Mouse (Mus musculus): Measurements from ENCODE around the gene Mpv17l2. TPM values are rescaled to one million over a fixed set of nuclear protein-coding genes. Genes with fewer than 3 reads are reported as not detected.

Mpv17l2 gene
- polyA plus RNA-seq, 1 experiment from 2014 or later, result 29.9 TPM

- Histone ChIP-seq H3K36me3 (peaks cover 76% of the 10 kb centered on the region), H3K27ac (peak overlapping the region; percentile 9; the same call in 1 of the 2 replicates), H3K4me1 (peaks cover 42% of the 10 kb centered on the region), H3K27me3 (ENCODE audit: low read depth, poor library complexity, severe bottlenecking) (no peaks in the 10 kb centered on the region), H3K9me3 (replicated peaks) (no peaks in the 10 kb centered on the region), H3K4me3 (peak overlapping the region; percentile 9; the same call in 1 of the 2 replicates)
- 71% methylated on average over 12 of the region's 12 CpGs for WGBS
- DNase-seq (ENCODE audit: low spot score), result no peak
Observed at GRCm38 (mm10) chr8:70769858-70770257, 9.1 kb upstream of the Mpv17l2 start.

- 0 out of 2 replicates have a peak overlapping the region, but pooled peaks have one; percentile 9 for H3K27ac ChIP-seq
- H3K4me3 ChIP-seq, result peak overlapping the region; percentile 9; the same call in 1 of the 2 replicates
- peaks cover 74% of the 10 kb centered on the region for H3K36me3 ChIP-seq
- 8% methylated on average over 26 of the region's 26 CpGs for WGBS
- no peaks in the 10 kb centered on the region for H3K9me3 ChIP-seq (replicated peaks)
- peaks cover 37% of the 10 kb centered on the region for H3K4me1 ChIP-seq
- DNase-seq (ENCODE audit: low spot score), result peak; percentile 99
- no peaks in the 10 kb centered on the region for H3K27me3 ChIP-seq (ENCODE audit: low read depth, poor library complexity, severe bottlenecking)
Observed at GRCm38 (mm10) chr8:70769359-70769758, 8.6 kb upstream of the Mpv17l2 start.

GRCm38 (mm10) chr8:70768956-70769355, 8.2 kb upstream of the Mpv17l2 start:
- Histone ChIP-seq H3K9me3 (replicated peaks) (no peaks in the 10 kb centered on the region), H3K4me3 (0 out of 2 replicates have a peak overlapping the region, but pooled peaks have one; percentile 9), H3K27ac (no peak overlapping the region), H3K27me3 (ENCODE audit: low read depth, poor library complexity, severe bottlenecking) (no peaks in the 10 kb centered on the region), H3K4me1 (peaks cover 33% of the 10 kb centered on the region), H3K36me3 (peaks cover 70% of the 10 kb centered on the region)
- no peak for DNase-seq (ENCODE audit: low spot score)
- 88% methylated on average over 16 of the region's 16 CpGs for WGBS

GRCm38 (mm10) chr8:70768231-70768776, 7.6 kb upstream of the Mpv17l2 start:
- no peak overlapping the region for H3K4me3 ChIP-seq
- 97% methylated on average over 32 of the region's 32 CpGs for WGBS
- peaks cover 63% of the 10 kb centered on the region for H3K36me3 ChIP-seq
- H3K27me3 ChIP-seq (ENCODE audit: low read depth, poor library complexity, severe bottlenecking), result no peaks in the 10 kb centered on the region
- DNase-seq (ENCODE audit: low spot score), result no peak
- H3K27ac ChIP-seq, result no peak overlapping the region
- H3K9me3 ChIP-seq (replicated peaks), result no peaks in the 10 kb centered on the region
- H3K4me1 ChIP-seq, result peaks cover 27% of the 10 kb centered on the region

- 83% methylated on average over 6 of the region's 6 CpGs for WGBS
- no peaks in the 10 kb centered on the region for H3K9me3 ChIP-seq (replicated peaks)
- no peak overlapping the region for H3K27ac ChIP-seq
- DNase-seq (ENCODE audit: low spot score), result no peak
- peaks cover 55% of the 10 kb centered on the region for H3K36me3 ChIP-seq
- H3K4me1 ChIP-seq, result peaks cover 26% of the 10 kb centered on the region
- H3K4me3 ChIP-seq, result no peak overlapping the region
- H3K27me3 ChIP-seq (ENCODE audit: low read depth, poor library complexity, severe bottlenecking), result no peaks in the 10 kb centered on the region
Observed at GRCm38 (mm10) chr8:70767503-70767902, 6.8 kb upstream of the Mpv17l2 start.

- 7% methylated on average over 21 of the region's 21 CpGs for WGBS
- peak overlapping the region; percentile 71 for H3K27ac ChIP-seq
- peaks cover 48% of the 10 kb centered on the region for H3K36me3 ChIP-seq
- no peaks in the 10 kb centered on the region for H3K9me3 ChIP-seq (replicated peaks)
- no peaks in the 10 kb centered on the region for H3K27me3 ChIP-seq (ENCODE audit: low read depth, poor library complexity, severe bottlenecking)
- peak overlapping the region; percentile 55 for H3K4me3 ChIP-seq
- peak; percentile 82 for DNase-seq (ENCODE audit: low spot score)
- H3K4me1 ChIP-seq, result peaks cover 26% of the 10 kb centered on the region
Observed at GRCm38 (mm10) chr8:70766571-70767440, 6.1 kb upstream of the Mpv17l2 start.

- peak overlapping the region; percentile 55 for H3K4me3 ChIP-seq
- peaks cover 40% of the 10 kb centered on the region for H3K36me3 ChIP-seq
- DNase-seq (ENCODE audit: low spot score), result peak; percentile 61
- H3K4me1 ChIP-seq, result peaks cover 33% of the 10 kb centered on the region
- H3K27ac ChIP-seq, result peak overlapping the region; percentile 71
- no peaks in the 10 kb centered on the region for H3K27me3 ChIP-seq (ENCODE audit: low read depth, poor library complexity, severe bottlenecking)
- H3K9me3 ChIP-seq (replicated peaks), result no peaks in the 10 kb centered on the region
- WGBS, result 2% methylated on average over 34 of the region's 34 CpGs
Observed at GRCm38 (mm10) chr8:70765838-70766570, 5.3 kb upstream of the Mpv17l2 start.

- no peaks in the 10 kb centered on the region for H3K9me3 ChIP-seq (replicated peaks)
- H3K4me3 ChIP-seq, result peak overlapping the region; percentile 55
- H3K36me3 ChIP-seq, result peaks cover 34% of the 10 kb centered on the region
- H3K4me1 ChIP-seq, result peaks cover 38% of the 10 kb centered on the region
- H3K27ac ChIP-seq, result no peak overlapping the region; the same call in 1 of the 2 replicates
- WGBS, result 85% methylated on average over 9 of the region's 9 CpGs
- DNase-seq (ENCODE audit: low spot score), result no peak
- H3K27me3 ChIP-seq (ENCODE audit: low read depth, poor library complexity, severe bottlenecking), result no peaks in the 10 kb centered on the region
Observed at GRCm38 (mm10) chr8:70765329-70765728, 4.6 kb upstream of the Mpv17l2 start.

- no peaks in the 10 kb centered on the region for H3K27me3 ChIP-seq (ENCODE audit: low read depth, poor library complexity, severe bottlenecking)
- H3K27ac ChIP-seq, result no peak overlapping the region
- DNase-seq (ENCODE audit: low spot score), result no peak
- H3K4me3 ChIP-seq, result no peak overlapping the region
- H3K4me1 ChIP-seq, result peaks cover 42% of the 10 kb centered on the region
- H3K36me3 ChIP-seq, result peaks cover 27% of the 10 kb centered on the region
- no peaks in the 10 kb centered on the region for H3K9me3 ChIP-seq (replicated peaks)
- WGBS, result 94% methylated on average over 13 of the region's 13 CpGs
Observed at GRCm38 (mm10) chr8:70764676-70765075, 3.9 kb upstream of the Mpv17l2 start.

- DNase-seq (ENCODE audit: low spot score), result no peak
- no peaks in the 10 kb centered on the region for H3K27me3 ChIP-seq (ENCODE audit: low read depth, poor library complexity, severe bottlenecking)
- peaks cover 21% of the 10 kb centered on the region for H3K36me3 ChIP-seq
- peaks cover 46% of the 10 kb centered on the region for H3K4me1 ChIP-seq
- no peaks in the 10 kb centered on the region for H3K9me3 ChIP-seq (replicated peaks)
- H3K27ac ChIP-seq, result no peak overlapping the region
- WGBS, result 84% methylated on average over 8 of the region's 8 CpGs
- H3K4me3 ChIP-seq, result no peak overlapping the region
Observed at GRCm38 (mm10) chr8:70764026-70764425, 3.3 kb upstream of the Mpv17l2 start.

GRCm38 (mm10) chr8:70763354-70763753, 2.6 kb upstream of the Mpv17l2 start:
- no peaks in the 10 kb centered on the region for H3K9me3 ChIP-seq (replicated peaks)
- peak; percentile 86 for DNase-seq (ENCODE audit: low spot score)
- 8% methylated on average over 3 of the region's 3 CpGs for WGBS
- peaks cover 51% of the 10 kb centered on the region for H3K4me1 ChIP-seq
- H3K4me3 ChIP-seq, result no peak overlapping the region
- H3K27ac ChIP-seq, result no peak overlapping the region
- H3K36me3 ChIP-seq, result peaks cover 19% of the 10 kb centered on the region
- no peaks in the 10 kb centered on the region for H3K27me3 ChIP-seq (ENCODE audit: low read depth, poor library complexity, severe bottlenecking)

- Histone ChIP-seq H3K36me3 (peaks cover 19% of the 10 kb centered on the region), H3K9me3 (replicated peaks) (no peaks in the 10 kb centered on the region), H3K27ac (no peak overlapping the region), H3K4me1 (peaks cover 46% of the 10 kb centered on the region), H3K4me3 (no peak overlapping the region), H3K27me3 (ENCODE audit: low read depth, poor library complexity, severe bottlenecking) (no peaks in the 10 kb centered on the region)
- WGBS, result 83% methylated on average over 1 of the region's 1 CpGs
- DNase-seq (ENCODE audit: low spot score), result no peak
Observed at GRCm38 (mm10) chr8:70762118-70762517, 1.4 kb upstream of the Mpv17l2 start.

All from limb, embryonic 10.5 days (tissue).